Mouse (Mus musculus) cerebellum, postnatal 14 days (tissue): ENCODE results near the gene Zfp202.
"Not testable (repeated sequence)": the region's sequence is repeated elsewhere in the genome, so short reads cannot be mapped to it uniquely, and the experiment has no call there.

ENCODE experiments used
- DNase-seq, 2 experiments: peaks; one replicate each; pipeline ENCODE4 v3.0.0; 2021; ENCODE audit warnings: mixed read lengths in 2 of 2

Gene Zfp202

DNA sequence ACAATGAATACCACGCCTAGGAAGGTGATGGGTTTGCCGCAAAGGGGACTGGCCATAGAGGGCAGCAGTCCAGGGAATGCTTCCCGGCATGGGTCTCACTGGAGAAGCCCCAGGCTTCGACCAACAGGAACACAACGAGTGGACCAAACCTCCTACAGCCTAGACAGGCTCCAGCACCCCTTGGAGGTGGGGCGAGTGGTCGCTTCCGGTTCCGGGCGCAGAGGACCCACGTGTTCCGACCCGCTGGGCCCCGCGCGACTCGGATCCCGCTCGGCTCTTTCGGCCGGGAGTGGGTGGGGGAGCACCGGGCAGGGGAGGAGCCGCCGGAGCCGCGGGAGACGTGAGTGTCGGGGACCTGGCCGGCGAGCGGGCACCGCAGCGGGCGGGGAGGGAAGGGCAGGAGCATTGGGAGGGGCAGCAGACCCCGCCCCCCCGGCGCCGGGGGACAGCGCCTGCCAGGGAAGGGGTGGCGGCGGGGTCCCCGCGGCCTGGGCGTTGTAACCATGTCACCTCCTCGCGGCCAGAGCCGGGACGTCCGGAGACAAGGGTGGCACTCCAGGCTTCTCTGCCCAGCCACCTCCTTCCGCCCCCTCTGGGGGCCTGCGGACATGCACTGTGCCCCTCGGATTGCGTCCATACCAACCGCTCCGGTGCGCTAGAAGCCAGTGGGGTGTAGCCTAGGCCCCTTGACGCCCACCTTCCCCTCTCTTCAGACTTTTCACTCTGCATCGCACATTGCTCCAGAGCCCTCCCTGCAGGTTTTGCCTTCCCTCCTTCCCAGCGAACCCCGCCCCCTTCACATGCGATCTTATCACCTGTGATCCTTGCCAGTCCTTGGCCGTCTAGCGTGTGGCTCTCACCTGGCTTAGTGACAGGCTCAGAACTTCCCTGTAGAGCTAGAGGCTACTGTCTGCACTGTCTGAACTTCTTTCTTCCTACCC is at the start of gene Zfp202:
Gene Zfp202, plus strand, starts transcription at position 219 of the 941 bp plus-strand sequence.
- peak; percentile 90 to 92 for DNase-seq

GRCm38 (mm10) chr9:40155118-40155644 is 36.9 kb upstream of the Zfp202 start:
- DNase-seq = no peak

- peak; percentile 17 to 44 for DNase-seq
These were observed 25.7 kb upstream of the Zfp202 start for GRCm38 (mm10) chr9:40166446-40166845.

DNA sequence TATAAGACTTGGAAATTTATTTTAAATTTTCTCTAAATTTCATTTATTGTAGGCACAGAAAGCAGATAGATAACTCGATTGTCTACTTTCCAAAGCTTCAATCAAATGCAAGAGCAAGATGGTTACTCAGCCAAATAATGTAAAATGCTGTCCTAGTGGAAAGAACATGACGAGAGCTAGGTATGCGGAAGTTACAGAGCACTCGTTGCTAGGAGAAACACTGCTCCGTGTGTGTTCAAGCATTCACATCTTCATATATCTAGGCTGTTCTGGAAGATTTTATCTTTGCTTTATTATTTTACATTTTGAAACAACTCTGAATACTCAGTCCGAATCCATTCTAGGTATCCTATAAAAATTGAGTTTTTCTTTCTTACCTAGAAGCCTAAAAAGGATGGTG is 15.1 kb upstream of the Zfp202 start:
- DNase-seq = no peak

DNA sequence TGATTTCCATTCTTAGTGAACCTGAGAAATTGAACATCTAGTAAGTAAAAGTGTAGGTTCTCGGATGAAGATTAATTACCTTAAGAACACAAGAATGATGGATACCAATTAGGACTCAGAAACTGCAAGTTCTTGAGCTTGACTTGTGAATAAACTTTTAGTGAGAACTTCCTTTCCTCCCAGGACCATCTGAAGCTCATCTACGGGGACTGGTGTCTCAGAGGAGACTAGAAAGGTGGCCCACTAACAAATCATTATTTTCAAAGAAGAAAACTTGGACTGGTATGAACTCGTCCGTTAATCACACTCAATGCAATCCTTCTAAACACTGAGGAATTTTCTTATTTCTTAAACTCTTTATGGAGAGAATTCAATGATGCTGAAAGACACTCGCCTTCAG is 11.5 kb upstream of the Zfp202 start, which contains the start of gene Olfr986:
Gene Olfr986, plus strand, starts transcription at position 301 of the 400 bp plus-strand sequence.
- DNase-seq = no peak

DNA sequence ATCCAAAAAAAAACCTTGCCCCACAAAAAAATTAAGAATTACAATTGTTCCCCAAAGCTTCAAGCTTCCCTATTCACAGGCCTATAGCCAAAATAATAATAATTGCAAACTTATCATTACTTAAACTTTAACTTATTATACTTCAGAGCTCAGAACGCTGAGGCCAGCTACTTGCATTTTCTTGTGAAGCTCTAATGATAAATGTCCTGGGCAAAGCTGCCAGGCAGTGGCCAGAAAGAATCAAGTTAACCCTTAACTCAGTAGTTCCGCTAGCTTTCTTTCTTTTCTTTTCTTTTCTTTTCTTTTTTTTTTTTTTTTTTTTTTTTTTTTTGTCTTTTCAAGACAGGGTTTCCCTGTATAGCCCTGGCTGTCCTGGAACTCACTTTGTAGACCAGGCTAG is 7.0 kb upstream of the Zfp202 start:
- not testable (repeated sequence) for DNase-seq

DNA sequence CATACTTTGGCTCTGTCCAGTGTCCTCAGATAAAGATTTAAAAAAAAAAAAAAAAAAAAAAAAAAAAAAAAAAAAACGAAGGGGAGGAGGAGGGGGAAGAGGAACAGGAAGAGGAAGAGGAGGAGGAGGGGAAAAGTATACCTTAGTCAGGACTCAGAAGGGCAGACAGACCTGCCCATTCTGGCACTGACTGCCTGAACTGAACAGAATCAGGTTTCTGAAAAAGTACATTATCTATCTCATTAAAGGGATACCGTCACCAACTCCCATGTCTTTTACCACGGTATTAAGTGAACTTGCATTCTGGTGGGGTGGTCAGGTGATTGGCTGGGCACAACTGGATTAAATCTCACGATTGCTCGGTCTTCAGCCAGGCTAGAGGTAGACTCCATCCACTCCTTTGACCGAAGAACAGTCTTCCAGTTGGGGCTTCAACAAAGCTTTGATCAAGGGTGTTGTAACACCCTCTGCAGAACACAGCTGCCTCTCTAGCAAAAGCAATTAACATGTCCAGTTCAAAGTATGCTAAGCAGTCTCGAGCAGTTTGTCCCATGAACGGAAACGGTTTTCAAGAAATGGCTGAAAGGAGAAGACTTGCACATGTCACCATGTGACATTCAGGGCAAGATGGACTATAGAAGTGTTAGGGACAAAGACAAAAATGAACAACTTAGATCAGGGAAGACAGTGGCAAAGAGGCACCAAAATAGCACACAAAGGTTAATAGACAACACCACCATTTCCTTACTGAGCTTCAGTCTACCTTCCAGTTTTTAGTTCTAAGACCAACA is 835 bp upstream of the Zfp202 start:
- DNase-seq = peak in 1 of 2 experiments; percentile 15

DNA sequence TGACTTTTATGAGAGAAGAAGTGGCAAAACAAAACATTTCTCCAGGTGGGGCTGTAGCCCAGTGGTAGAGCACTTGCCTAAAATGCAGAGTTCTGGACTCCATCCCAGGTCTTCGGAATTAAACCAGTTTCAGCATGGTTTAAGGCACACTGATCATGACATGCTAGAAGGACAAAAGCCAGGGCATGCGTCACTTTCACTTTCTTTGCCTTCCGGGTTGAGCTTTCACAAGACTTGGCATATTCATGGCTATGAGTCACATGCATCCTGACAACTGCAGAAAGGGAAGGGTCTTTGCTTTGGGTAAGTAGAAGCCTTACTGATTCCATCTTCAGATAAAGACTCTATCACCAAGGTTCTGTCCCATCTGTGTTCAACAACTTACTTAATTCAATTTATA is 3.9 kb downstream of the Zfp202 start:
- DNase-seq = no peak

DNA sequence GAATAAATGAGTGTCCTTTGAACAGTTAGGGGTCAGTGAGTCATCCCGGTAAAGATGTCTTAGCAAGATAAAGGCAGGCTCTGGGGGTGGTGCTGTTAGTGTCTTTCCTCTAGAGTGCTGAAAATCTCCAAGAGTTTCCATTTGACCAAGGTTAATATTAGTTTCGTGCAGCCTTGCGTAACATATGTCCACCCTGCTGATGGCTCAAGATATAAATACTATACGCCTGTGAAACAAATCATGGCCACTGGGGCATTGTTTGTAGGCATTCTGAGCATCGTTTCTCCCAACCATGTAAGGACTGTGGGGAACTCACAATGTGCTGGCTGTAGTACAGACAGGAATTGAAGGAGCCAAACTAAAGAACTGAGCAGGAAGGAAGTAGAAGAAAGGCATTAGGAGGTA is 14.4 kb downstream of the Zfp202 start:
- DNase-seq = no peak

DNA sequence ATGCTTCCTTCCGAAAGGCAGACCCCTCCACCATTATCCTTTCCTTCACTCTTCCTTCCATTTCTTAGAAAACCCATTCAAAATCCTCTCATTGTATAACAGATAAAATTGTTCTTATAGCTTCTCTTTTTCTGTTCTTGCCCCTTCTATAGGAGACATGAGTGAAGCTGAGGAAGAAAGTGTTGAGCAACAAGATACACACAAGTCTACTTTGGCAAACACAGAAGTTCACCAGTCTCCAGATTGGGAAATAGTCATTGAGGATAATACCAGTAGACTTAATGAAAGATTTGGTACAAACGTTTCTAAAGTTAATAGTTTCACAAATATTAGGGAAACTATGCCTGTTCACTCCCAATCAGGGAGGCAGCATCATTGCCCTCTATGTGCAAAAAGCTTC is 18.6 kb downstream of the Zfp202 start:
- no peak for DNase-seq

- DNase-seq = no peak
These were observed 21.9 kb downstream of the Zfp202 start for GRCm38 (mm10) chr9:40214058-40214457.

DNA sequence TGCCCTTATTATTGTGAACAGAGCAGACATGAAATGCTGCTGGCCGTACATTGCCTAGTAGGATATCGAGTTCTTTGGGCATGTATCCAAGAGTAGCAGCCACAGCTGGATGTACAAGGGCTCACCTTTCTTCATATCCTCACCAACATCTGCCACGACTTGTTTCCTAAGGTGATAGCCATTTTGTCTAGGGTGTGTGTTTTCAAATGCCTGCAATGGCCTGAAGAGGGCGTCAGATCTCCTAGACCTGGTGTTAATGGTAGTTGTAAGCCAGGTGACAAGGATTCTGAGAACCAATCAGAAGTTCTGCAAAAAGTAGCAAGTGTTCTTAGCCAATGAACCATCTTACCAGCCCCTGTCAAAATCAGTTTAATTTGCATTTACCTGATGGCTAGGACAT is 24.5 kb downstream of the Zfp202 start:
- no peak for DNase-seq

GRCm38 (mm10) chr9:40224289-40224688 is 32.2 kb downstream of the Zfp202 start:
- DNase-seq = peak in 1 of 2 experiments; percentile 23

GRCm38 (mm10) chr9:40227874-40228789 is 36.0 kb downstream of the Zfp202 start:
- DNase-seq = peak; percentile 75 to 79

DNA sequence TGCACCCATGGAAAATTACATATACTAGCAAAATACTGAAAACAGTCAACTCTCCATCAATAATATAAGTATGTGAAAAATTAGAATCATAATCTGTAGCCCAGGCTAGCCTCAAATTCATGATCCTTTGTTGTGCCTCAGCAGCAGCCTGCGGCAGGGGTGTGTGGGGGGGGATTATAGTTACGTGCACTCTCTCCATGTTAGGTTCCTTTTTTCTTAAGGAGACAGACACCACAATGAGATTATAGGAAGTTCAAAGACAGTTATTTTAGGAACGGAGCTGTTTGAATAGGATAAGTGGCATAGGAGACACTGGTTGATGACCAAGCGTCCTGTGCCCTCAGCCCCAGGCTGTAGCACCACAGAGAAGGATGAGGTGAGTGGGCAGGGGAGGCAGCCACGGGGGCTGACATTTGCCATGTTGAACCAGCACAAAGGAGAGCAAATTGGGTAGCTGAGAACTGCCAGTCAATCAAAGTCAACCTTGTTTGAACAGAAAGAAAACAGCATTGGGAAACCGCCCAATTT is 36.8 kb downstream of the Zfp202 start:
- no peak for DNase-seq

DNA sequence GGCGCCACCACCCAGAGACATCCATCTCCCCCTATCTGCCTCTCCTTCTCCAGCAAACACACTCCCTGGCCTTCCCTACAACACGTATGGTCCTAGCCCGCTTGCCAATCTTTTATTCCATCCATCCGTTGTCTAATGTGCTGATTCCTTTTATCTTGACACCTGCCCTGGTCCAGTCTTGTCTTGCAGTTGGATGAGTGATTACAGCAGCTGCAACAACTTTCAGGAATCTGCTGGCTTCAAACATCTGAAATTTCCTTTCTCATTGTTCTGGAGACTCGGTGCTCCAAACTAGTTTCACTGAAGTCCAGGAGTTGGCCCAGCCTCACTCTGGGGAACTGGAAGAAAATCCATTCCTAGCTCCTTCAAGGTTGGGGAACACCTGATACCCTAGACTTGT is 37.4 kb downstream of the Zfp202 start:
- no peak for DNase-seq

DNA sequence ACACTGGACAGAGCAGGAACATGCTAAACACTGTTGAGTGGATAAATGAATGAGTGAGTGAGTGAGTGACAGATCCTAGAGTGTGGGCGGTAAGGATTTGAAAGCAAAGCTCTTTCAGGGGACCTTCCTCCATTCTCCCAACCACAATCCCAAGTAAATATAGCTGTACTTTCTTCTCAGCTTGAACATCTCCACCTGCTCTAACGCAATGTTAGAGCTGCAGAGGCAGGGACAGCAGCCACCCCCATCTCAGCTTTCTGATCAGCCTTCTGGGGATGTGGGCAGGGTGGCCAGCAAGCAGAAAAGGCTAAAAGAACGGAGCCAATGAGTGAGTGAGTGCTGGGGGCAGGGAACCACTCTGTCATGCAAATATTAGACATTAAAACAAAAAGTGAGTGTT is 38.9 kb downstream of the Zfp202 start:
- no peak for DNase-seq

DNA sequence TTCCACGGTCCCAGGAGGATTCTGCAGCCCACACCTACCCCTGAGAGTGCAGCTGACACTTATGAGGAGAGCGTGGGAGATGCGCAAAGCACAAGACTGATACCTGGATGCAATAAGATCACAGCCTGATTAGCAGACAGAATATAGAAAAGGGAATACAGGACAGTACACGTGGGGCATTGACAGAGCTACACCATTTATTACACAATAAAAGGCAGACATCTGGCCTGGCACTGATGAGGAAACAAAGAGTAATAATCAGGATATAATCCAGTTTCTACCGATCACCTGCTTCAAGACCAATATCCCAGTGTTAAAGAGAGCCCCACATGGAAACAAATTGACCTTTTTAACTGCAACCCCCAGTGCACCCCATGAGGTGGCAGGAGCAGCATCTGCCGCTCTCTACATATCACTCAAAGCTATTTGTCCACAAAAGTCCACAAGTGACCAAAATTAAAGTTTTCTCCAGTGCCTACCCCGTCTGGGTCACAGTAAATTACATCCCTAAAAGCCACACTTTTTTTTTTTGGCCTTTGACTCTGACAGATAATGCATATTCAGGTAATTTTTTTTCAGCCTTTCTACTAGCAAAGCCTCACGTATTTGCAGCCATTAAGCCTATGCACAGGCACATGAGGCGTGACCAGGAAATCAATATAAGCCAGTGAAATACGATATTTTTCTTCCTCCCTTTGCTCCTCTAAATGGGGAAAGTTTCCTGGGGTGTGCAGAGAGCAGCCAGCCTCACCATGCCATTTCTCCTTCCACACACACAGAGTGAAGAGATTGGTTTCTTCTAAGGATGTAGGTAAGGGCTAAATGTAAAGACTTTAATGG is 42.3 kb downstream of the Zfp202 start:
- DNase-seq = no peak

DNA sequence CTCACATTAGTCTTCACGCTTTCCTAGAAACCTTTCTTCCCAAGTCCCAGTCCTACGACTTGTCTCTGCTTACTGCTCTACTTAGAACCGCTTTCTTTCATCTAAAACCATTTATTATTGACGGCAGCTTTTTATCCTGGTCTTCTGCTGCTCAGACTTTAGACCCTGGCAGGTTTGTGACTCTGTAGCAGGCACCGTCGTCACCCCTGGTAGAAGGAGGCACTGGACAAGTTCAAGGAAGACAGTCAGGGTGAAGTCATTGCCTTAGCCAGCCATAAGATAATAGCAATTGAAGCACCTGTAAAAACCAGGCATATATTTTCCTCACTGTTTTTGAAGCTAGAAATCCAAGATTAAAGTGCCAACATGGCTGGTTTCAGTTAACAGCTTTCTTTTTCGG is 43.1 kb downstream of the Zfp202 start:
- DNase-seq = no peak

DNA sequence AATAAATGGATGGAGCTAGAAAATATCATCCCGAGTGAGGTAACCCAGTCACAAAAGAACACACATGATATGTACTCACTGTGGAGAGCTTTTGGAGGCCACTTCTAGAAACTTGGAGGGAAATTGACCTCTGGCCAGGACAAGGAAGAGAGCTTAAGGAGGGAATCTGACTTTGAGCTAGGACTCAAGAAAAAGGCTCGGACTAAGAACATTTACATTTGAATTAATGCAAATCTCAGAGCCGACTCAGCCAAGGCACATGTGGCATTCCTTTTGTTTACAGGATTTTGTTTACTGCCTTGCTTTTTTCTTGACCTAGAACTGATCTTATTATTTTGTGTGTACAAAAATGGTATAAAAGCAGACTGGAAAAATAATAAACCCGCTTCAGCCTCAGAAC is 47.6 kb downstream of the Zfp202 start:
- DNase-seq = no peak

DNA sequence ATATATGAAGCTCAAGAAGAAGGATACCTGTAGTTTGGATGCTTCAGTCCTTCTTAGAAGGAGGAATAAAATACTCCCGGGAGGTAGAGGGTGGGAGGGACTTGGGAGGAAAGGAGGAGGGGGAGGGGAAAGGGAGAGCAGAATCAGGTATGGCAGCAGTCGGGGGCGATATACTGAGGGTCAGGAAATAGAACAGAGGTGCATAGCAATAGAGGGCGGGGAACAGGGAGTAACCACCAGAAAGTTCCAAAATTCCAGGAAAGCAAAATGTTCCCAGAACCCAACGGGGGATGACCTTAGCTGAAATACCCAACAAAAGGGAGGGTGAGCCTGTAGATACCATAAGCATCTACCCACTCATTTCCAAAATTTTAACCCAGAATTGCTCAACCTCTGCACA is 48.2 kb downstream of the Zfp202 start:
- DNase-seq = no peak
